Mouse (Mus musculus): Measurements from ENCODE around the gene Zgrf1.
A peak's percentile ranks its signal among the peaks of the same experiment; 100 is the strongest.

The Zgrf1 gene

GRCm38 (mm10) chr3:127558201-127558600 lies 4.9 kb downstream of the Zgrf1 start:
- DNase-seq (ENCODE audit: low spot score in 2 of 2): no peak

- DNase-seq (ENCODE audit: low spot score in 2 of 2): no peak
These were observed 9.7 kb downstream of the Zgrf1 start for GRCm38 (mm10) chr3:127562974-127563373.

GRCm38 (mm10) chr3:127565129-127565528 lies 11.8 kb downstream of the Zgrf1 start:
- DNase-seq (ENCODE audit: low spot score in 2 of 2): no peak

GRCm38 (mm10) chr3:127572557-127572956 lies 19.3 kb downstream of the Zgrf1 start:
- peak in 1 of 2 experiments; percentile 64 for DNase-seq (ENCODE audit: low spot score in 2 of 2)

- no peak for DNase-seq (ENCODE audit: low spot score in 2 of 2)
These were observed 43.8 kb downstream of the Zgrf1 start for GRCm38 (mm10) chr3:127597136-127597535.

GRCm38 (mm10) chr3:127608109-127608508 lies 54.8 kb downstream of the Zgrf1 start:
- no peak for DNase-seq (ENCODE audit: low spot score in 2 of 2)

- DNase-seq (ENCODE audit: low spot score in 2 of 2): peak in 1 of 2 experiments; percentile 31
These were observed 72.0 kb downstream of the Zgrf1 start for GRCm38 (mm10) chr3:127625296-127625695.

- no peak for DNase-seq (ENCODE audit: low spot score in 2 of 2)
These were observed 72.6 kb downstream of the Zgrf1 start for GRCm38 (mm10) chr3:127625701-127626399.

GRCm38 (mm10) chr3:127626524-127626923 lies 73.2 kb downstream of the Zgrf1 start:
- DNase-seq (ENCODE audit: low spot score in 2 of 2): no peak

- DNase-seq (ENCODE audit: low spot score in 2 of 2): no peak
These were observed 74.1 kb downstream of the Zgrf1 start for GRCm38 (mm10) chr3:127627151-127627955.

- no peak for DNase-seq (ENCODE audit: low spot score in 2 of 2)
These were observed 74.6 kb downstream of the Zgrf1 start for GRCm38 (mm10) chr3:127627956-127628310.

- DNase-seq (ENCODE audit: low spot score in 2 of 2): no peak
These were observed 75.3 kb downstream of the Zgrf1 start for GRCm38 (mm10) chr3:127628311-127629184.

GRCm38 (mm10) chr3:127630190-127630589 lies 76.9 kb downstream of the Zgrf1 start:
- no peak for DNase-seq (ENCODE audit: low spot score in 2 of 2)

- no peak for DNase-seq (ENCODE audit: low spot score in 2 of 2)
These were observed 77.6 kb downstream of the Zgrf1 start for GRCm38 (mm10) chr3:127630735-127631372.

- no peak for DNase-seq (ENCODE audit: low spot score in 2 of 2)
These were observed 78.3 kb downstream of the Zgrf1 start for GRCm38 (mm10) chr3:127631582-127631981.

- no peak for DNase-seq (ENCODE audit: low spot score in 2 of 2)
These were observed 79.2 kb downstream of the Zgrf1 start for GRCm38 (mm10) chr3:127632531-127632930.

GRCm38 (mm10) chr3:127633080-127634032 lies 80.1 kb downstream of the Zgrf1 start, which contains the start of gene Neurog2:
Neurog2 (plus strand) TSS chr3:127633135.
- DNase-seq (ENCODE audit: low spot score in 2 of 2): no peak

- peak in 1 of 2 experiments; percentile 59 for DNase-seq (ENCODE audit: low spot score in 2 of 2)
These were observed 81.1 kb downstream of the Zgrf1 start for GRCm38 (mm10) chr3:127634101-127634983.

GRCm38 (mm10) chr3:127634984-127635349 lies 81.7 kb downstream of the Zgrf1 start:
- DNase-seq (ENCODE audit: low spot score in 2 of 2): no peak
